Mouse (Mus musculus) embryonic facial prominence, embryonic 11.5 days (tissue): ENCODE data around the gene Rgs7. TPM values are rescaled to one million over a fixed set of nuclear protein-coding genes. Genes with fewer than 3 reads are reported as not detected.

ENCODE experiments used
- ATAC-seq: fragments of 200-750 bp; cut with Nextera tagmentation; replicated peaks from 2 replicates; pipeline ENCODE4 v1.8.0; 2017; ENCODE audit warnings: low read depth; ENCODE audit not compliant: insufficient number of reproducible peaks, low FRiP score, low TSS enrichment
- DNase-seq: peaks from one replicate; pipeline ENCODE4 v3.0.0-alpha.2; 2015; ENCODE audit warnings: low spot score
- H3K27ac ChIP-seq: fragments of 300-500 bp; sonication (generic); replicated peaks from 2 replicates; pipeline ENCODE4 v1.5.1; 2014; ENCODE audit warnings: mild to moderate bottlenecking, low read depth, low read length, control low read depth
- H3K27me3 ChIP-seq: fragments of 300-500 bp; sonication (generic); 2 replicates; pipeline ENCODE4 v1.6.1; 2014; ENCODE audit warnings: mild to moderate bottlenecking, low read length, moderate library complexity, mixed read lengths; ENCODE audit not compliant: control insufficient read depth, insufficient read depth
- H3K36me3 ChIP-seq: fragments of 300-500 bp; sonication (generic); replicated peaks from 2 replicates; pipeline ENCODE4 v1.6.1; 2014; ENCODE audit warnings: low read depth, mild to moderate bottlenecking, low read length, moderate library complexity, mixed read lengths; ENCODE audit not compliant: control insufficient read depth, insufficient read depth
- H3K4me1 ChIP-seq: fragments of 300-500 bp; sonication (generic); 2 replicates; pipeline ENCODE4 v1.6.1; 2014; ENCODE audit warnings: low read length, mixed read lengths; ENCODE audit not compliant: control insufficient read depth, insufficient read depth
- H3K4me2 ChIP-seq: fragments of 300-500 bp; sonication (generic); 2 replicates; pipeline ENCODE4 v1.6.1; 2014; ENCODE audit warnings: low read depth, mild to moderate bottlenecking, control low read depth, low read length, moderate library complexity
- H3K4me3 ChIP-seq: fragments of 300-500 bp; sonication (generic); 2 replicates; pipeline ENCODE4 v1.5.1; 2014; ENCODE audit warnings: low read depth, low read length, control low read depth
- H3K9ac ChIP-seq: fragments of 300-500 bp; sonication (generic); replicated peaks from 2 replicates; pipeline ENCODE4 v1.6.1; 2014; ENCODE audit warnings: mild to moderate bottlenecking, control low read depth, low read length
- H3K9me3 ChIP-seq: fragments of 300-500 bp; sonication (generic); replicated peaks from 2 replicates; pipeline ENCODE4 v1.6.1; 2016; ENCODE audit warnings: mild to moderate bottlenecking, low read length, inconsistent platforms, mixed read lengths; ENCODE audit not compliant: control insufficient read depth
- WGBS: fragments of 180-500 bp; shearing (Covaris S2); extraction: QIAGEN DNeasy Blood & Tissue Kit; methylation state at CpG from one replicate; pipeline ENCODE4 v1.1.7; 2014; 5-methylcytosine and 5-hydroxymethylcytosine counted together
- polyA plus RNA-seq: library from polyadenylated mRNA; unstranded; fragments of >200 nt; fragmentation: Nextera tagmentation; extraction: Ambion mirVana; gene quantifications from 2 replicates; pipeline ENCODE4 v1.2.1, GENCODE M21; 2014

Gene Rgs7
- polyA plus RNA-seq, result 2.6 and 2.8 TPM in 2 replicates

- peak within 1 kb of the TSS; percentile 51 for H3K9ac ChIP-seq
- H3K9me3 ChIP-seq, result no peaks in the 10 kb centered on the region
- no peak within 1 kb of the TSS for H3K27ac ChIP-seq
- H3K27me3 ChIP-seq, result peaks cover 4% of the 10 kb centered on the region; the same call in 1 of the 2 replicates
- H3K4me2 ChIP-seq, result peak within 1 kb of the TSS; percentile 100
- H3K4me1 ChIP-seq, result peaks cover 3% of the 10 kb centered on the region; the same call in 1 of the 2 replicates
- ATAC-seq, result peak; percentile 86
- peak within 1 kb of the TSS; percentile 62 for H3K4me3 ChIP-seq
- DNase-seq, result peak; percentile 72
- no peaks in the 10 kb centered on the region for H3K36me3 ChIP-seq
- 1% methylated on average over 63 of the region's 82 CpGs for WGBS
Observed at GRCm38 (mm10) chr1:175491861-175492682, at the start of gene Rgs7. Gene Rgs7, minus strand, starts transcription at chr1:175492500.

- no peak for ATAC-seq
- H3K4me3 ChIP-seq, result no peak overlapping the region
- no peak overlapping the region for H3K27ac ChIP-seq
- H3K36me3 ChIP-seq, result no peaks in the 10 kb centered on the region
- no peak overlapping the region for H3K4me2 ChIP-seq
- no peaks in the 10 kb centered on the region for H3K27me3 ChIP-seq
- H3K9me3 ChIP-seq, result no peaks in the 10 kb centered on the region
- H3K4me1 ChIP-seq, result no peaks in the 10 kb centered on the region
- no peak for DNase-seq
- WGBS, result 88% methylated on average over 5 of the region's 5 CpGs
- no peak overlapping the region for H3K9ac ChIP-seq
Observed at GRCm38 (mm10) chr1:175540700-175541099, 48.4 kb upstream of the Rgs7 start.

- H3K27me3 ChIP-seq, result no peaks in the 10 kb centered on the region
- H3K9ac ChIP-seq, result no peak overlapping the region
- 59% methylated on average over 1 of the region's 1 CpGs for WGBS
- H3K4me1 ChIP-seq, result no peaks in the 10 kb centered on the region
- ATAC-seq (no peak), DNase-seq (no peak)
- no peak overlapping the region for H3K4me3 ChIP-seq
- H3K36me3 ChIP-seq, result no peaks in the 10 kb centered on the region
- H3K9me3 ChIP-seq, result no peaks in the 10 kb centered on the region
- no peak overlapping the region for H3K27ac ChIP-seq
- no peak overlapping the region for H3K4me2 ChIP-seq
Observed at GRCm38 (mm10) chr1:175537321-175537720, 45.0 kb upstream of the Rgs7 start.

- H3K27ac ChIP-seq, result no peak overlapping the region
- no peak for ATAC-seq
- no peaks in the 10 kb centered on the region for H3K4me1 ChIP-seq
- H3K36me3 ChIP-seq, result no peaks in the 10 kb centered on the region
- no peaks in the 10 kb centered on the region for H3K9me3 ChIP-seq
- no peak overlapping the region for H3K4me2 ChIP-seq
- DNase-seq, result no peak
- 50% methylated on average over 1 of the region's 1 CpGs for WGBS
- no peak overlapping the region for H3K4me3 ChIP-seq
- H3K9ac ChIP-seq, result no peak overlapping the region
- no peaks in the 10 kb centered on the region for H3K27me3 ChIP-seq
Observed at GRCm38 (mm10) chr1:175529858-175530257, 37.6 kb upstream of the Rgs7 start.

GRCm38 (mm10) chr1:175524626-175525294 is 32.5 kb upstream of the Rgs7 start:
- H3K9ac ChIP-seq, result no peak overlapping the region
- no peaks in the 10 kb centered on the region for H3K4me1 ChIP-seq
- no peak for DNase-seq
- ATAC-seq, result no peak
- H3K9me3 ChIP-seq, result no peaks in the 10 kb centered on the region
- 75% methylated on average over 3 of the region's 3 CpGs for WGBS
- no peak overlapping the region for H3K4me3 ChIP-seq
- H3K27me3 ChIP-seq, result no peaks in the 10 kb centered on the region
- no peak overlapping the region for H3K27ac ChIP-seq
- no peaks in the 10 kb centered on the region for H3K36me3 ChIP-seq
- H3K4me2 ChIP-seq, result no peak overlapping the region

GRCm38 (mm10) chr1:175523572-175523971 is 31.3 kb upstream of the Rgs7 start:
- Histone ChIP-seq H3K9me3 (no peaks in the 10 kb centered on the region), H3K4me1 (no peaks in the 10 kb centered on the region), H3K27me3 (no peaks in the 10 kb centered on the region), H3K27ac (no peak overlapping the region), H3K4me3 (no peak overlapping the region), H3K4me2 (no peak overlapping the region), H3K36me3 (no peaks in the 10 kb centered on the region), H3K9ac (no peak overlapping the region)
- WGBS, result 85% methylated on average over 2 of the region's 2 CpGs
- no peak for DNase-seq
- ATAC-seq, result no peak

- DNase-seq, result no peak
- 79% methylated on average over 2 of the region's 2 CpGs for WGBS
Observed at GRCm38 (mm10) chr1:175514543-175514942, 22.2 kb upstream of the Rgs7 start.

GRCm38 (mm10) chr1:175512173-175512572 is 19.9 kb upstream of the Rgs7 start:
- WGBS, result 89% methylated on average over 3 of the region's 3 CpGs
- Histone ChIP-seq H3K36me3 (no peaks in the 10 kb centered on the region), H3K4me2 (no peak overlapping the region), H3K9me3 (no peaks in the 10 kb centered on the region), H3K4me3 (no peak overlapping the region), H3K27me3 (no peaks in the 10 kb centered on the region), H3K4me1 (no peaks in the 10 kb centered on the region), H3K9ac (no peak overlapping the region), H3K27ac (no peak overlapping the region)
- ATAC-seq (no peak), DNase-seq (no peak)

More at GRCm38 (mm10) chr1:175514543-175514942, 22.2 kb upstream of the Rgs7 start:
- Histone ChIP-seq H3K4me1 (no peaks in the 10 kb centered on the region), H3K4me3 (no peak overlapping the region), H3K27me3 (no peaks in the 10 kb centered on the region), H3K36me3 (no peaks in the 10 kb centered on the region), H3K27ac (no peak overlapping the region), H3K9me3 (no peaks in the 10 kb centered on the region), H3K4me2 (no peak overlapping the region), H3K9ac (no peak overlapping the region)
- ATAC-seq, result no peak
